Mouse (Mus musculus) hindbrain, embryonic 13.5 days (tissue): ENCODE results near the gene Dpep3. TPM values are rescaled to one million over a fixed set of nuclear protein-coding genes. Genes with fewer than 3 reads are reported as not detected.

ENCODE experiments used
- ATAC-seq: fragments of 200-750 bp; cut with Nextera tagmentation; 2 replicates; pipeline ENCODE4 v1.8.0; 2017; ENCODE audit warnings: moderate TSS enrichment; ENCODE audit not compliant: low FRiP score
- H3K27ac ChIP-seq: fragments of 300-500 bp; sonication (generic); 2 replicates; pipeline ENCODE4 v1.5.1; 2015; ENCODE audit warnings: inconsistent platforms, mild to moderate bottlenecking, moderate library complexity
- H3K27me3 ChIP-seq: fragments of 300-500 bp; sonication (generic); 2 replicates; pipeline ENCODE4 v1.6.1; 2015; ENCODE audit warnings: mild to moderate bottlenecking, inconsistent platforms
- H3K36me3 ChIP-seq: fragments of 300-500 bp; sonication (generic); 2 replicates; pipeline ENCODE4 v1.6.1; 2015; ENCODE audit warnings: mild to moderate bottlenecking, inconsistent platforms
- H3K4me1 ChIP-seq: fragments of 300-500 bp; sonication (generic); replicated peaks from 2 replicates; pipeline ENCODE4 v1.6.1; 2015; ENCODE audit warnings: inconsistent platforms
- H3K4me2 ChIP-seq: fragments of 300-500 bp; sonication (generic); 2 replicates; pipeline ENCODE4 v1.6.1; 2015; ENCODE audit warnings: inconsistent platforms, mild to moderate bottlenecking, moderate library complexity
- H3K4me3 ChIP-seq: fragments of 300-500 bp; sonication (generic); 2 replicates; pipeline ENCODE4 v1.5.1; 2015; ENCODE audit warnings: mild to moderate bottlenecking, inconsistent platforms
- H3K9ac ChIP-seq: fragments of 300-500 bp; sonication (generic); 2 replicates; pipeline ENCODE4 v1.6.1; 2015; ENCODE audit warnings: mild to moderate bottlenecking, inconsistent platforms
- H3K9me3 ChIP-seq: fragments of 300-500 bp; sonication (generic); 2 replicates; pipeline ENCODE4 v1.6.1; 2016; ENCODE audit warnings: inconsistent platforms
- WGBS: fragments of 180-500 bp; shearing (Covaris S2); methylation state at CpG from one replicate; pipeline ENCODE4 v1.1.7; 2015; 5-methylcytosine and 5-hydroxymethylcytosine counted together
- polyA plus RNA-seq: library from polyadenylated mRNA; unstranded; fragments of >200 nt; fragmentation: Nextera tagmentation; extraction: Ambion mirVana; gene quantifications from 2 replicates; pipeline ENCODE4 v1.2.1, GENCODE M21; 2015

The Dpep3 gene
- polyA plus RNA-seq, 1 experiment from 2014 or later: not detected

GRCm38 (mm10) chr8:105971019-105971720, 8.1 kb downstream of the Dpep3 start:
- H3K27me3 ChIP-seq: peaks cover 21% of the 10 kb centered on the region
- WGBS: 82% methylated on average over 8 of the region's 8 CpGs
- no peak for ATAC-seq
- H3K9ac ChIP-seq: no peak overlapping the region
- H3K36me3 ChIP-seq: no peaks in the 10 kb centered on the region
- peaks cover 4% of the 10 kb centered on the region; the same call in 1 of the 2 replicates for H3K4me1 ChIP-seq
- no peak overlapping the region for H3K4me3 ChIP-seq
- no peak overlapping the region for H3K4me2 ChIP-seq
- H3K9me3 ChIP-seq: no peaks in the 10 kb centered on the region
- no peak overlapping the region for H3K27ac ChIP-seq

DNA sequence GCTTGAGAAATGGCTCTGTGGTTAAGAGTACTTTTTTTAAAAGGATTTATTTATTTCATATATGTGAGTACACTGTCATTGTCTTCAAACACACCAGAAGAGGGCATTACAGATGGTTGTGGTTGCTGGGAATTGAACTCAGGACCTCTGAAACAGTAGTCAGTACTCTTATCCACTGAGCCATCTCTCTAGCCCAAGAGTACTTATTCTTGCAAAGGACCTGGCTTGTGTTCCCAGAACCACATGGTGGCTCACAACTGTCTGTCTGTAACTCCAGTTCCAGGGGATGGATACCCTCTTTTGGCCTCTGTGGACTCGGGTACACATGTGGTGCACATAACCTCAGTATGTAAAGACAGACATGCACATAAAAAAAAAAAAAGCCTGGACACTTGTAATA, 9.9 kb downstream of the Dpep3 start:
- Histone ChIP-seq H3K4me1 (peaks cover 12% of the 10 kb centered on the region), H3K9ac (no peak overlapping the region), H3K4me2 (no peak overlapping the region), H3K4me3 (no peak overlapping the region), H3K27ac (no peak overlapping the region), H3K9me3 (no peaks in the 10 kb centered on the region), H3K36me3 (no peaks in the 10 kb centered on the region), H3K27me3 (peaks cover 39% of the 10 kb centered on the region)
- 94% methylated on average over 1 of the region's 1 CpGs for WGBS
- ATAC-seq: no peak

DNA sequence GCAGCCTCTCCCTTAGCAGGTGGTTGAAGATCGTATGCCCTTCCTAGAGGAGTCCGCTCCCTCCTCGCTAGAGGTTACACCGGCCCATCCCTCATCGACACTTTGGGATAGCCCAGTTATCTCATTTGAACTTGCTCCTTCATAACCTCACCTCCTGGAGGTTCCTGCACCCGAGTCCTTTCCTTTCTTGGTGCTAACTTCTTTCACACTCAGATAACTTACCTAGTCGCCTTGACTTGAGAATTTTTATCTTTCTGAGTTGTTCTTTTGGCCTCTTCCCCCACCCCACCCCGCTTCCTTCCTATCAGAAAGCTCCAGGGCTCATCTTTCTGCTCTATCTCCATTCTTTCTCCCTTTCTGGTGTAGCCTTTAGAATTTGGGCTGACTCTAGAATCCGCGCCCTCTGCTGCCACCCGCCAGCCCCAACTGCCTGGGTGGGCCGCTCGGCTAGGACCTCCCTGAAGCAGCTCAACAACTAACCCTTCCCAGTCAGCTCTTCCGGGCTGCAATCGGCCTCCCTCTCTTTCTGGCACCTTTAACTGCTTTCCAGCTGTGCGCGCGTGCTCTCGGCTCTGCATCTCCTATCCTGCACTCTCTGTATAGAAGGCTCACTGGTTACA, 12.4 kb downstream of the Dpep3 start:
- H3K9me3 ChIP-seq: no peaks in the 10 kb centered on the region
- H3K27me3 ChIP-seq: peaks cover 47% of the 10 kb centered on the region
- H3K9ac ChIP-seq: no peak overlapping the region
- peak overlapping the region; percentile 16; the same call in 1 of the 2 replicates for H3K4me2 ChIP-seq
- no peak overlapping the region for H3K27ac ChIP-seq
- peaks cover 12% of the 10 kb centered on the region for H3K4me1 ChIP-seq
- no peaks in the 10 kb centered on the region for H3K36me3 ChIP-seq
- WGBS: 7% methylated on average over 19 of the region's 19 CpGs
- H3K4me3 ChIP-seq: no peak overlapping the region
- no peak for ATAC-seq

DNA sequence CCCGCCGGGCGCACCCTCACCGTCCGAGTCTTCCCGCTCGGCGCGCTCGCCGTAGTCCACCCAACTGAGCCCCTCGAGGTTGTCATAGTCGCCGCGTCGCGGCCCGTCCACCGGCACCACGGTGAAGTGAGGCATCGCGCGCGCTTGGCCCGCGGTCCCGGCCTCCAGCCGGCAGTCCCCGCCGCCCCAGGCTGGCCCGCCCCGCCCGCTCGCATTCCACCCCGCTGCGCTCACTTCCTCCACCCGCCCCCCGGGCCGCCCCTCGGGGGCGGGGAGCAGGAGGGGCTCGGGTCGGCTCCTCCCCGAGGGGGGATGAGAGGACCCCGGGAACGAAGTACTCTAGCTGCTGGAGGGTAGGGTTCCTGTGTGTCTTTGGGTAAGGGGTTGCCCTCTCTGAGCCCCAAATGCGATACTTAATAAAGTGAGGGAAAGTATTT, 13.3 kb downstream of the Dpep3 start, which contains the start of gene Slc12a4:
Gene Slc12a4, minus strand, starts transcription at position 193 of the 437 bp plus-strand sequence.
- under 1% methylated on average over 40 of the region's 47 CpGs for WGBS

GRCm38 (mm10) chr8:105965266-105965904, 13.8 kb downstream of the Dpep3 start:
- Histone ChIP-seq H3K4me1 (peaks cover 12% of the 10 kb centered on the region), H3K36me3 (no peaks in the 10 kb centered on the region), H3K9ac (peak overlapping the region; percentile 69), H3K4me2 (peak overlapping the region; percentile 63), H3K27ac (no peak overlapping the region), H3K9me3 (no peaks in the 10 kb centered on the region), H3K27me3 (peaks cover 47% of the 10 kb centered on the region), H3K4me3 (peak overlapping the region; percentile 48)
- ATAC-seq: peak; percentile 66
- 3% methylated on average over 36 of the region's 40 CpGs for WGBS

More for the DNA sequence above, 13.3 kb downstream of the Dpep3 start, which contains the start of gene Slc12a4:
- peak within 1 kb of the TSS; percentile 63 for H3K4me2 ChIP-seq
- H3K9ac ChIP-seq: peak within 1 kb of the TSS; percentile 69
- H3K27ac ChIP-seq: no peak within 1 kb of the TSS
- ATAC-seq: peak; percentile 75
- peaks cover 47% of the 10 kb centered on the region for H3K27me3 ChIP-seq
- no peaks in the 10 kb centered on the region for H3K9me3 ChIP-seq
- peaks cover 12% of the 10 kb centered on the region for H3K4me1 ChIP-seq
- no peaks in the 10 kb centered on the region for H3K36me3 ChIP-seq
- H3K4me3 ChIP-seq: peak within 1 kb of the TSS; percentile 48

GRCm38 (mm10) chr8:105964506-105965265, 14.5 kb downstream of the Dpep3 start:
- WGBS: 75% methylated on average over 12 of the region's 12 CpGs

DNA sequence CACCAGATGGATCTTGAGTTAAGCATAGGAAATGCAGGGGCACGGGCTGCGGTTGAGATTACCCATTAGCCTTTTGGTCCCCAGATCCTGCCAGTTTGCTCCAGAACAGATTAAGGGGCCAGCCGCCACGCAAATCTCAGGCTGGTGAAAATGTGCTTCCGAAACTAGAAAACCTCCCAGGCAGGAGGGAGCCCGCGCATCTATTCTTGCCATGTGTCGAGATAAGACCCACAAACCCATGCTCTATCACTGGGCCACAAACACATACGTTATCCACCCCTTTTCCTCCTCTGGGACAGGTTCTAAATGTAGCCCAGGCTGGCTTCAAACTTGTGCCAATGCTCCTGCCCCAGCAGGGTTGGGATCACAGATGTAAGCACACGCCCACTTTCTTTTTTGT, 17.7 kb downstream of the Dpep3 start:
- Histone ChIP-seq H3K27me3 (peaks cover 30% of the 10 kb centered on the region), H3K9me3 (no peaks in the 10 kb centered on the region), H3K9ac (no peak overlapping the region), H3K4me1 (peaks cover 11% of the 10 kb centered on the region), H3K36me3 (no peaks in the 10 kb centered on the region), H3K4me2 (no peak overlapping the region), H3K4me3 (no peak overlapping the region), H3K27ac (no peak overlapping the region)
- ATAC-seq: no peak
- WGBS: 89% methylated on average over 10 of the region's 10 CpGs

More at GRCm38 (mm10) chr8:105964506-105965265, 14.5 kb downstream of the Dpep3 start:
- Histone ChIP-seq H3K9ac (no peak overlapping the region), H3K4me1 (peaks cover 12% of the 10 kb centered on the region), H3K9me3 (no peaks in the 10 kb centered on the region), H3K36me3 (no peaks in the 10 kb centered on the region), H3K4me3 (peak overlapping the region; percentile 48), H3K27ac (no peak overlapping the region), H3K27me3 (peaks cover 47% of the 10 kb centered on the region), H3K4me2 (peak overlapping the region; percentile 63)
- ATAC-seq: no peak

GRCm38 (mm10) chr8:105961101-105961500, 18.1 kb downstream of the Dpep3 start:
- Histone ChIP-seq H3K9ac (no peak overlapping the region), H3K9me3 (no peaks in the 10 kb centered on the region), H3K4me2 (no peak overlapping the region), H3K27me3 (peaks cover 26% of the 10 kb centered on the region), H3K4me3 (no peak overlapping the region), H3K36me3 (no peaks in the 10 kb centered on the region), H3K27ac (no peak overlapping the region), H3K4me1 (peaks cover 10% of the 10 kb centered on the region)
- ATAC-seq: no peak
- WGBS: 74% methylated on average over 14 of the region's 14 CpGs

DNA sequence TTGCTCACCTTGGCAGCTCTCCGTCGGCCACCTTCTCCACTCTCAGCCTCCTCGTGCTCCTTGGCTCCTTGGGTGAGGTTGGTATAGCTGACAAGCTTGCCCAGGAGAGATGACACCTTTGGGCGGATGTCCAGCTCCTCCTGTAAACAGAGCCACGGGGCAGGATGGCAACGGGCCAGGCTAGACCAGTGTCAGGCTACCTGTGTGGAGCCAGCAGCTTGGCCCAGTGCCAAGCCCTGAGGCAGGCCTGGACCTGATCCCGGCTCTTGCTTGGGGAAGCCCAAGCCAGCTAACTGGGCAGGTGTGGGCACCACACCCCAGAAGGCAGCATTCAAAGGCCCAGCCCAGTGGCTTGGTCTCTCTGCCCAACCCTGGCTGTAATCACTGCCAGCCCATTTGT, 19.9 kb downstream of the Dpep3 start:
- WGBS: 91% methylated on average over 7 of the region's 7 CpGs
- H3K9ac ChIP-seq: 0 out of 2 replicates have a peak overlapping the region, but pooled peaks have one; percentile 19

GRCm38 (mm10) chr8:105957813-105958212, 21.4 kb downstream of the Dpep3 start:
- peaks cover 3% of the 10 kb centered on the region; the same call in 1 of the 2 replicates for H3K4me1 ChIP-seq
- no peaks in the 10 kb centered on the region for H3K27me3 ChIP-seq
- no peak overlapping the region for H3K4me3 ChIP-seq
- H3K9me3 ChIP-seq: no peaks in the 10 kb centered on the region
- 57% methylated on average over 3 of the region's 4 CpGs for WGBS
- no peak overlapping the region for H3K9ac ChIP-seq
- no peaks in the 10 kb centered on the region for H3K36me3 ChIP-seq
- H3K27ac ChIP-seq: no peak overlapping the region
- ATAC-seq: no peak
- no peak overlapping the region for H3K4me2 ChIP-seq

More for the DNA sequence above, 19.9 kb downstream of the Dpep3 start:
- Histone ChIP-seq H3K36me3 (no peaks in the 10 kb centered on the region), H3K27ac (no peak overlapping the region), H3K4me3 (no peak overlapping the region), H3K9me3 (no peaks in the 10 kb centered on the region), H3K27me3 (peaks cover 8% of the 10 kb centered on the region), H3K4me1 (peaks cover 3% of the 10 kb centered on the region; the same call in 1 of the 2 replicates), H3K4me2 (no peak overlapping the region)
- ATAC-seq: no peak

DNA sequence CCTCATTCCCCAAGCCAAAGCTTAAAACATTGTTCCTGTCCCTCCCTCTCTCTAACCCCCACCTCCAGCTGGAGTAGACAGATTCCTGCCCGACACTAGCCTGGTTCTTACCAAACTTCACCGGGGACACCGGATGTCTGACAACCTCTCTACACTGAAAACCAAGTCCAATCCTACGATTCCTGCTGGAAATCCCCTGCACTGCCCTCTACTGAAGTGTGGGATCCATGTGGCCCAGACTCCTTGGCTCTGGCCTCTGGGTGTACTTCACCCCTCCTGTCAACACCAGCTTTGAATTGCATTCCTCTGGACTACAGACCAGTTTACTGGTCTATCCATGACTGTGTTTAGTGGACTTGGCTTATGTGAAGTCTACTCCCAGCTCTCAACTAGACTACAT, 22.7 kb downstream of the Dpep3 start:
- Histone ChIP-seq H3K36me3 (no peaks in the 10 kb centered on the region), H3K4me2 (no peak overlapping the region), H3K27ac (no peak overlapping the region), H3K4me3 (no peak overlapping the region), H3K9ac (no peak overlapping the region), H3K9me3 (no peaks in the 10 kb centered on the region), H3K4me1 (peaks cover 3% of the 10 kb centered on the region; the same call in 1 of the 2 replicates), H3K27me3 (no peaks in the 10 kb centered on the region)
- WGBS: 94% methylated on average over 4 of the region's 4 CpGs
- ATAC-seq: no peak
